Mouse (Mus musculus) forebrain, postnatal 0 days (tissue): Measurements from ENCODE around the gene Focad. TPM values are rescaled to one million over a fixed set of nuclear protein-coding genes. Genes with fewer than 3 reads are reported as not detected.
A peak's percentile ranks its signal among the peaks of the same experiment; 100 is the strongest.

Source experiments
- ATAC-seq: fragments of 200-750 bp; cut with Nextera tagmentation; 2 replicates; pipeline ENCODE4 v1.8.0; 2017; ENCODE audit warnings: mild to moderate bottlenecking, moderate library complexity
- DNase-seq: peaks from one replicate; pipeline ENCODE4 v3.0.0-alpha.2; 2015
- H3K27ac ChIP-seq: fragments of 300-500 bp; sonication (generic); 2 replicates; pipeline ENCODE4 v1.5.1; 2014; ENCODE audit warnings: low read depth, mild to moderate bottlenecking, antibody characterized with exemption, low read length, moderate library complexity, mixed read lengths
- H3K27me3 ChIP-seq: fragments of 300-500 bp; sonication (generic); 2 replicates; pipeline ENCODE4 v1.6.1; 2014; ENCODE audit warnings: mild to moderate bottlenecking, low read length, mixed read lengths; ENCODE audit not compliant: insufficient read depth
- H3K36me3 ChIP-seq: fragments of 300-500 bp; sonication (generic); 2 replicates; pipeline ENCODE4 v1.6.1; 2014; ENCODE audit warnings: mild to moderate bottlenecking, moderate library complexity; ENCODE audit not compliant: insufficient read depth
- H3K4me1 ChIP-seq: fragments of 300-500 bp; sonication (generic); 2 replicates; pipeline ENCODE4 v1.6.1; 2014; ENCODE audit warnings: antibody characterized with exemption; ENCODE audit not compliant: insufficient read depth
- H3K4me2 ChIP-seq: fragments of 300-500 bp; sonication (generic); 2 replicates; pipeline ENCODE4 v1.6.1; 2014; ENCODE audit warnings: low read depth, mild to moderate bottlenecking, moderate library complexity
- H3K4me3 ChIP-seq: fragments of 300-500 bp; sonication (generic); 2 replicates; pipeline ENCODE4 v1.5.1; 2014; ENCODE audit warnings: low read depth, low read length, mixed read lengths
- H3K9ac ChIP-seq: fragments of 300-500 bp; sonication (generic); 2 replicates; pipeline ENCODE4 v1.6.1; 2014; ENCODE audit warnings: mild to moderate bottlenecking
- H3K9me3 ChIP-seq: fragments of 300-500 bp; sonication (generic); 2 replicates; pipeline ENCODE4 v1.6.1; 2016; ENCODE audit warnings: low read length
- CTCF ChIP-seq: sonication (generic); IDR thresholded peaks from 2 replicates; pipeline ENCODE4 v1.5.1; 2016; ENCODE audit warnings: antibody characterized with exemption, control low read depth, low read depth
- WGBS: fragments of 180-500 bp; shearing (Covaris S2); extraction: QIAGEN DNeasy Blood & Tissue Kit; methylation state at CpG from one replicate; pipeline ENCODE4 v1.1.7; 2014; 5-methylcytosine and 5-hydroxymethylcytosine counted together
- microRNA counts: library from miRNA; unstranded; fragments of <30 nt; microRNA quantifications from one replicate; lab custom pipeline; 2015
- microRNA-seq, 2 experiments: library from miRNA; unstranded; fragments of <30 nt; microRNA quantifications; one replicate each; pipeline ENCODE4; 2016
- polyA plus RNA-seq: library from polyadenylated mRNA; unstranded; fragments of >200 nt; fragmentation: Nextera tagmentation; extraction: Ambion mirVana; gene quantifications from 2 replicates; pipeline ENCODE4 v1.2.1, GENCODE M21; 2015
- total RNA-seq: library from RNA; depleted of rRNA; stranded (reverse); fragments of >200 nt; gene quantifications from 2 replicates; pipeline ENCODE4 v1.2.3, GENCODE M21; 2014; rRNA removed

Gene Focad
- total and polyA plus RNA-seq, 2 experiments from 2014 or later: 8.9 to 37.6 TPM

- Histone ChIP-seq H3K27ac (no peak overlapping the region), H3K4me1 (no peaks in the 10 kb centered on the region; the same call in 1 of the 2 replicates), H3K4me3 (no peak overlapping the region), H3K27me3 (no peaks in the 10 kb centered on the region), H3K36me3 (no peaks in the 10 kb centered on the region), H3K9me3 (no peaks in the 10 kb centered on the region), H3K9ac (no peak overlapping the region), H3K4me2 (no peak overlapping the region)
- no peak for ATAC-seq
- no peak for DNase-seq
- 91% methylated on average over 6 of the region's 6 CpGs for WGBS
- TF ChIP-seq CTCF: no peak
Observed at GRCm38 (mm10) chr4:88439669-88440123, 345.3 kb downstream of the Focad start.

- DNase-seq: no peak
- Histone ChIP-seq H3K4me2 (no peak overlapping the region), H3K4me1 (no peaks in the 10 kb centered on the region; the same call in 1 of the 2 replicates), H3K27ac (no peak overlapping the region), H3K27me3 (no peaks in the 10 kb centered on the region), H3K9me3 (no peaks in the 10 kb centered on the region), H3K36me3 (no peaks in the 10 kb centered on the region), H3K9ac (no peak overlapping the region), H3K4me3 (no peak overlapping the region)
- no peak for TF ChIP-seq CTCF
- ATAC-seq: no peak
- WGBS: 92% methylated on average over 7 of the region's 7 CpGs
Observed at GRCm38 (mm10) chr4:88440814-88441213, 346.4 kb downstream of the Focad start.

- Histone ChIP-seq H3K36me3 (no peaks in the 10 kb centered on the region), H3K4me1 (no peaks in the 10 kb centered on the region), H3K4me3 (no peak overlapping the region), H3K27me3 (no peaks in the 10 kb centered on the region), H3K4me2 (no peak overlapping the region), H3K9ac (no peak overlapping the region), H3K27ac (no peak overlapping the region), H3K9me3 (no peaks in the 10 kb centered on the region)
- TF ChIP-seq CTCF: no peak
- 74% methylated on average over 2 of the region's 2 CpGs for WGBS
- ATAC-seq (0 out of 2 replicates have a peak, but pooled peaks have one; percentile 34), DNase-seq (no peak)
Observed at GRCm38 (mm10) chr4:88448976-88449375, 354.5 kb downstream of the Focad start.

DNA sequence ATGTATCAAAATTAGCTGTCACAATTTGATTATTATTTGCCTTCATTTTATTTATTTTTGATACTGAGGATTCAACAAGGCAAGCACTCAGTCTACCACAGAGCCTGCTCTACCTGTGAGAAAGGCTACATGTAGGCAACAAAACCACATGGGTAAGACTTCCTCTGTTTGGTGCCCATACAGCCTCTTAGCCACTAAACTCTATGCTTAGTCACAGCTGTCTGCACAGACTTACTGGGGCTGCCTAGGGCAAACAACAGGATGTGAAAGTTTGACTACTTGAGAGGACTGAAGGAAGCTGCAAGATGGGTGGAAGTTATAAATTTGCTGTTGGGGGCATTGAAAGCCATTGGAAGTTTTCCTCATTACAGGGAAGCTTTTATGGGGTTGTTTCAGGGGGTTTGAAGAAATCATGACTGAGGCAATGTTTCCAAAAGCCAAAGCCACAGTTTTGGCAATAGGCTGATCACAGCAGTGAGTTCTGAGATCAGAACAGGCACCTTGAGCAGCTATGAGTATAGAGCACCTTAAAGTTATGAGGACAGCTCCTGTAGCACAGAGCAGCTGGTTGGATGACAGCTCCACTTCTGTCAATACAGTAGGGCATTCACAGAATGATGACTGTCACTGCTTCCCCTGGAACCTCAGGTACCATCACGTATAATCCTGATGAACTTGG, 355.8 kb downstream of the Focad start:
- no peak overlapping the region for H3K9ac ChIP-seq
- H3K4me2 ChIP-seq: no peak overlapping the region
- H3K4me1 ChIP-seq: no peaks in the 10 kb centered on the region
- no peak for ATAC-seq
- no peak overlapping the region for H3K4me3 ChIP-seq
- no peaks in the 10 kb centered on the region for H3K27me3 ChIP-seq
- H3K36me3 ChIP-seq: no peaks in the 10 kb centered on the region
- H3K27ac ChIP-seq: no peak overlapping the region
- 91% methylated on average over 1 of the region's 1 CpGs for WGBS
- no peaks in the 10 kb centered on the region for H3K9me3 ChIP-seq
- TF ChIP-seq CTCF: no peak
- DNase-seq: no peak

DNA sequence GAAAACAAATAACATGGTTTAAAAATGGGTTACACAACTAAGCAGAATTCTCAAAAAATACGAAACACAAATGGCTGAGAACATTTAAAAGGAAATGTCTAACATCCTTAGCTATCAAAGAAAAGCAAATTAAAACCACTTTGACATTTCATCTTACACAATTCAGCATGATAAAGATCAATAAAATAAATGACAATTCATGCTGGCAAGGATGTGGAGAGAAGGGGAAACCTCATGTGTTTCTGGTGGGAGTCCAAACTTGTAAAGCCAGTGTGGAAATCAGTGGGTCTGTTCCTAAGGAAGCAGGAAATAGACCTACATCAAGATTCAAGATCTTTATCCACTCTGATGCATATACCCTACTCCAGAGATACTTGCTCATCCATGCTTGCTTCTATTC, 363.7 kb downstream of the Focad start:
- Histone ChIP-seq H3K4me1 (no peaks in the 10 kb centered on the region), H3K4me2 (no peak overlapping the region), H3K9me3 (no peaks in the 10 kb centered on the region), H3K4me3 (no peak overlapping the region), H3K27ac (no peak overlapping the region), H3K9ac (no peak overlapping the region), H3K27me3 (no peaks in the 10 kb centered on the region), H3K36me3 (no peaks in the 10 kb centered on the region)
- ATAC-seq (no peak), DNase-seq (no peak)
- WGBS: 87% methylated on average over 1 of the region's 1 CpGs
- TF ChIP-seq CTCF: no peak

DNA sequence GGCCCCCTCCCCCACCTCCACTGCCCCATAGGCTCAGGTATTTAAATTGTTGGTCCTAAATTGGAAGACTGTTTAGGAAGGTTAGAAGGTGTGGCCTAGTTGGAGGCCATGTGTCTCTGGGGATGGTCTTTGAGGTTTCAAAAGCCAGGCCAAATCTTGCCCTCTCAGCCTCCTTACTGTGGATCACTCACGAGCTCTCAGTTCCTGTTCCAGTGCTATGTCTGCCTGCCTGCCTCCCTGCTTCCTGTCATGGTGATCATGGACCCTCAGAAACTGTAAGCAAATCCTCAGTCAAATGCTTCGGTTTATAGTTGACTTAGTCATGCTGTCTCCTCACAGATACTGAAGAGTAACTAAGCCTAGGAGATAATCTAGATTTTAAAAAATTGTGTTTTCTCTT, 364.2 kb downstream of the Focad start:
- H3K27ac ChIP-seq: no peak overlapping the region
- no peak overlapping the region for H3K4me3 ChIP-seq
- TF ChIP-seq CTCF: no peak
- DNase-seq (no peak), ATAC-seq (no peak)
- no peaks in the 10 kb centered on the region for H3K4me1 ChIP-seq
- no peak overlapping the region for H3K4me2 ChIP-seq
- no peaks in the 10 kb centered on the region for H3K27me3 ChIP-seq
- H3K36me3 ChIP-seq: no peaks in the 10 kb centered on the region
- H3K9me3 ChIP-seq: no peaks in the 10 kb centered on the region
- H3K9ac ChIP-seq: no peak overlapping the region
- 85% methylated on average over 2 of the region's 2 CpGs for WGBS

MicroRNA genes within 50 kb of the gene (microRNA counts, 519-probe panel; counts per million panel counts)
- microRNA mmu-miR-491 (lab: Ali Mortazavi, UCI): not detected

Small RNA genes within 50 kb of the gene (microRNA-seq; reads per million reads assigned to microRNA genes)
- gene Mir491: 4.6 to 6.7 reads per million in 2 experiments

Other genes starting within 250 kb of the Focad start
- gene Mllt3, start 61.3 kb upstream of the Focad start, total RNA-seq: 38.5 and 41.0 TPM in 2 replicates
- 65.2 and 75.2 TPM in 2 replicates for gene Mllt3, start 61.3 kb upstream of the Focad start, polyA plus RNA-seq